Comparison of ENCODE assay signal across 31 mouse cellular contexts in the genomic region with DNA sequence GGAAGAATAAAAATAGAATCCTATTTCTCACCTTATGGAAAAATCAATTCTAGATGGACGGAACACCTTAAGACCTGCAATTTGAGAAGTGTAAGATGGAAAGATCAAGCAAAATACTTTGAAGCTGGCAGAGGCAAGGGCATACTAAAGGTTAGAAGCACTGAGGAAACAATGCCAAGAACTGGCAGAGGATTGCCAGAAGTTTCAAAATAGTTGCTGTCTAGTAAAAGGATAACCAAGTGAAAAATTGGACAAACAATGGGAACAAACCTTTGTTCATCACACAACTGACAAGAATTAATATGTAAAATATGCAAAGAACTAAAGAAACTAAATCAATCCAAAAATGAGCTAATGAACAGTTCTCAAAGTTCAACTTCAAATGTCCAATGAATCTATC. TPM values are rescaled to one million over a fixed set of nuclear protein-coding genes. Genes with fewer than 3 reads are reported as not detected.
"Had no signal": no experiment of that assay in that cellular context is flagged by ENCODE, and none has a peak within 500 bp of the region (broad histone marks: within the 10 kb centered on the region; RNA-seq: fewer than 3 reads in every experiment).

No protein-coding gene starts in this region.

RNA-seq across cellular contexts. Expression of gene Olfr1564, which starts 15.2 kb away (rescaled TPM):
- total RNA-seq: common myeloid progenitor, adult 5-6 weeks; forebrain, postnatal 0 days; granulocyte monocyte progenitor cell, adult 5-6 weeks had no signal
- polyA plus RNA-seq: embryonic facial prominence, embryonic 10.5 days; embryonic facial prominence, embryonic 11.5 days; embryonic facial prominence, embryonic 12.5 days; embryonic facial prominence, embryonic 13.5 days; embryonic facial prominence, embryonic 14.5 days; embryonic facial prominence, embryonic 15.5 days; erythroblast, embryonic 14.5 days; forebrain, embryonic 10.5 days; forebrain, embryonic 11.5 days; forebrain, embryonic 12.5 days; forebrain, embryonic 13.5 days; forebrain, embryonic 14.5 days; forebrain, embryonic 16.5 days; forebrain, postnatal 0 days; gonadal fat pad, adult 2 months had no signal

RNA-seq across cellular contexts. Expression of gene Zfp955a, which starts 18.3 kb away (rescaled TPM):
- polyA plus RNA-seq: erythroblast, embryonic 14.5 days had no signal

RNA-seq across cellular contexts. Expression of gene Olfr63, which starts 27.8 kb away (rescaled TPM):
- total RNA-seq: common myeloid progenitor, adult 5-6 weeks; forebrain, postnatal 0 days; gastrocnemius, adult 18-20 months; gastrocnemius, adult 2 months; gastrocnemius, adult 8-10 months; gastrocnemius, postnatal 10 days; gastrocnemius, postnatal 14 days; gastrocnemius, postnatal 25 days; gastrocnemius, postnatal 36 days; granulocyte monocyte progenitor cell, adult 5-6 weeks; heart, adult 18-20 months; heart, adult 2 months had no signal
- polyA plus RNA-seq: cortical plate, adult 2 months; embryonic facial prominence, embryonic 11.5 days; embryonic facial prominence, embryonic 12.5 days; erythroblast, embryonic 14.5 days; forebrain, embryonic 14.5 days; frontal cortex, adult 2 months; gonadal fat pad, adult 2 months; heart, adult 2 months had no signal

RNA-seq across cellular contexts. Expression of gene Olfr239, which starts 45.5 kb away (rescaled TPM):
- total RNA-seq: common myeloid progenitor, adult 5-6 weeks; forebrain, postnatal 0 days; gastrocnemius, adult 18-20 months; gastrocnemius, adult 2 months; gastrocnemius, adult 8-10 months; gastrocnemius, postnatal 10 days; gastrocnemius, postnatal 14 days; gastrocnemius, postnatal 25 days; gastrocnemius, postnatal 36 days; gastrocnemius, postnatal 4 days; granulocyte monocyte progenitor cell, adult 5-6 weeks; heart, adult 18-20 months; heart, adult 2 months; heart, adult 8-10 months had no signal
- polyA plus RNA-seq: cortical plate, adult 2 months; embryonic facial prominence, embryonic 10.5 days; embryonic facial prominence, embryonic 11.5 days; embryonic facial prominence, embryonic 12.5 days; embryonic facial prominence, embryonic 13.5 days; embryonic facial prominence, embryonic 14.5 days; embryonic facial prominence, embryonic 15.5 days; erythroblast, embryonic 14.5 days; forebrain, embryonic 10.5 days; forebrain, embryonic 11.5 days; forebrain, embryonic 12.5 days; forebrain, embryonic 13.5 days; forebrain, embryonic 14.5 days; forebrain, embryonic 15.5 days; forebrain, embryonic 16.5 days; forebrain, postnatal 0 days; frontal cortex, adult 2 months; gonadal fat pad, adult 2 months; heart, adult 2 months had no signal
